7 mouse cellular contexts compared by ENCODE assay signal in genomic region chr7:58626305-58627155, GRCm38 (mm10). TPM values are rescaled to one million over a fixed set of nuclear protein-coding genes. Genes with fewer than 3 reads are reported as not detected.
DNase-seq lines count a peak whose midpoint lies in the region; ATAC-seq and TF ChIP-seq lines count a peak whose summit lies in the region.

No protein-coding gene starts in this region.

- no peak overlapping the region for H3K4me3 ChIP-seq in brown adipose tissue, adult 24 weeks (ENCODE audit: insufficient read depth, low read depth, low read length)
- H3K4me3 ChIP-seq in heart, postnatal 0 days (ENCODE audit: low read depth, low read length), result no peak overlapping the region
- no peak overlapping the region for H3K4me3 ChIP-seq in myocyte
- no peak overlapping the region for H3K4me3 ChIP-seq in forebrain, embryonic 11.5 days (ENCODE audit: low read depth, low read length)

- H3K4me1 ChIP-seq in brown adipose tissue, adult 24 weeks (ENCODE audit: control insufficient read depth, insufficient read depth, insufficient read length, low read length), result no peaks in the 10 kb centered on the region
- H3K4me1 ChIP-seq in heart, postnatal 0 days (ENCODE audit: control insufficient read depth, insufficient read depth), result no peaks in the 10 kb centered on the region
- H3K4me1 ChIP-seq in forebrain, embryonic 11.5 days (replicated peaks; ENCODE audit: control insufficient read depth, insufficient read depth, low read length), result no peaks in the 10 kb centered on the region

- peak; percentile 1 for DNase-seq in left cerebral cortex, postnatal 4 days
- DNase-seq in left cerebral cortex, adult 9 months (ENCODE audit: low spot score in 2 of 2), result no peak
- DNase-seq in heart, postnatal 0 days (ENCODE audit: low spot score), result peak; percentile 16
- DNase-seq in forebrain, embryonic 11.5 days (ENCODE audit: low spot score), result no peak
- no peak for DNase-seq in embryo, embryonic 10 days (ENCODE audit: low spot score)

- no peak overlapping the region for H3K9ac ChIP-seq in heart, postnatal 0 days (replicated peaks; ENCODE audit: low read depth, low read length)
- H3K9ac ChIP-seq in forebrain, embryonic 11.5 days (ENCODE audit: low read length), result no peak overlapping the region

- H3K9me3 ChIP-seq in heart, postnatal 0 days (replicated peaks; ENCODE audit: control insufficient read depth, low read length), result no peaks in the 10 kb centered on the region
- no peaks in the 10 kb centered on the region for H3K9me3 ChIP-seq in forebrain, embryonic 11.5 days (ENCODE audit: control insufficient read depth, low read length)

- no peak for ATAC-seq in heart, postnatal 0 days (ENCODE audit: insufficient read depth, low read depth)
- ATAC-seq in forebrain, embryonic 11.5 days (replicated peaks; ENCODE audit: low FRiP score), result no peak

- TF ChIP-seq CTCF in heart, postnatal 0 days (IDR thresholded peaks at IDR 0.05; ENCODE audit: low read depth), result no peak

- H3K36me3 ChIP-seq in heart, postnatal 0 days (replicated peaks; ENCODE audit: control insufficient read depth, insufficient read depth, low read length), result no peaks in the 10 kb centered on the region
- H3K36me3 ChIP-seq in myocyte (ENCODE audit: control insufficient read depth, insufficient read depth), result no peaks in the 10 kb centered on the region
- H3K36me3 ChIP-seq in forebrain, embryonic 11.5 days (ENCODE audit: control insufficient read depth, insufficient read depth, low read length), result no peaks in the 10 kb centered on the region

- H3K27ac ChIP-seq in brown adipose tissue, adult 24 weeks (replicated peaks; ENCODE audit: low read depth, low read length), result peak overlapping the region; percentile 63
- peak overlapping the region; percentile 6 for H3K27ac ChIP-seq in heart, postnatal 0 days (ENCODE audit: low read depth)
- H3K27ac ChIP-seq in forebrain, embryonic 11.5 days (ENCODE audit: low read depth, low read length), result no peak overlapping the region

- WGBS in heart, postnatal 0 days, result 59% methylated on average over 9 of the region's 9 CpGs
- WGBS in forebrain, embryonic 11.5 days, result 85% methylated on average over 9 of the region's 9 CpGs

- H3K4me2 ChIP-seq in heart, postnatal 0 days (ENCODE audit: low read depth, low read length), result no peak overlapping the region
- H3K4me2 ChIP-seq in myocyte (ENCODE audit: low read depth), result peak overlapping the region; percentile 66
- H3K4me2 ChIP-seq in forebrain, embryonic 11.5 days (ENCODE audit: low read depth, low read length, severe bottlenecking), result no peak overlapping the region

- intact Hi-C loops in left cerebral cortex, postnatal 4 days (cut with DNase I), result no loop called here

- no peak for TF ChIP-seq POLR2A in myocyte (IDR thresholded peaks at IDR 0.05; ENCODE audit: insufficient read length, low read depth)

- H3ac ChIP-seq in myocyte (ENCODE audit: control insufficient read depth, insufficient read length), result no peak overlapping the region

- H3K27me3 ChIP-seq in heart, postnatal 0 days (ENCODE audit: control insufficient read depth, insufficient read depth, low read length), result no peaks in the 10 kb centered on the region
- H3K27me3 ChIP-seq in myocyte (ENCODE audit: control insufficient read depth, insufficient read depth, insufficient read length), result no peaks in the 10 kb centered on the region
- no peaks in the 10 kb centered on the region for H3K27me3 ChIP-seq in forebrain, embryonic 11.5 days (ENCODE audit: control insufficient read depth, insufficient read depth, low read length)

- no peaks in the 10 kb centered on the region for H3K79me2 ChIP-seq in myocyte (ENCODE audit: control insufficient read depth, insufficient read depth)

- TF ChIP-seq EP300 in heart, postnatal 0 days (IDR thresholded peaks at IDR 0.05; ENCODE audit: low read depth), result no peak

TF ChIP-seq in myocyte, 11 proteins besides CTCF, POLR2A, EP300 and RAD21:
- TF ChIP-seq POLR2AphosphoS2 (IDR thresholded peaks at IDR 0.05; ENCODE audit: insufficient read length, low read depth), result no peak
- TF ChIP-seq MYOD1 (IDR thresholded peaks at IDR 0.05; ENCODE audit: control insufficient read depth in 1 of 3, insufficient read length in 2 of 3, low read depth in 2 of 3), result peak in 2 of 3 experiments; percentile 50 to 56
- TF ChIP-seq SRF (IDR thresholded peaks at IDR 0.05; ENCODE audit: control insufficient read depth, insufficient read length, low read depth), result no peak
- TF ChIP-seq MYOG (IDR thresholded peaks at IDR 0.05; ENCODE audit: control insufficient read depth in 1 of 3, insufficient read depth in 1 of 3, insufficient read length in 2 of 3, low read depth in 2 of 3), result peak in 1 of 3 experiments; percentile 32

RNA-seq across cellular contexts. Expression of gene Atp10a, which starts 29.4 kb away (rescaled TPM):
- total RNA-seq in left cerebral cortex, postnatal 4 days (2021), result 1 to 10 TPM; 3.4 to 3.7 TPM
- polyA plus RNA-seq in brown adipose tissue, adult 24 weeks (2012; ENCODE audit: insufficient read depth, insufficient read length, missing spikeins), result 2.5 and 3.4 TPM in 2 replicates
- total RNA-seq in heart, postnatal 0 days (2014; rRNA removed; ENCODE audit: low replicate concordance), result 3.1 and 6.1 TPM in 2 replicates
- 0.41 and 0.60 TPM in 2 replicates for polyA plus RNA-seq in heart, postnatal 0 days (2015; fragmentation: Nextera tagmentation; extraction: Ambion mirVana)
- polyA plus RNA-seq in myocyte (2012; fragmentation: generic; extraction: Trizol), result 3.0 TPM
- 2.7 and 4.0 TPM in 2 replicates for polyA plus RNA-seq in forebrain, embryonic 11.5 days (2014; fragmentation: Nextera tagmentation; extraction: Ambion mirVana)

Comparison
In these comparisons a context has a peak if more than half of its experiments do, and no peak if none do; other contexts are left out.
1. DNase-seq: peak in left cerebral cortex, postnatal 4 days (single experiment) and heart, postnatal 0 days (single experiment); none in left cerebral cortex, adult 9 months (0 of 2), forebrain, embryonic 11.5 days (single experiment) and embryo, embryonic 10 days (single experiment).